Mouse (Mus musculus) liver, adult 2 months (tissue): ENCODE data around the gene Xk.

ENCODE experiments used
- CTCF ChIP-seq: fragments of 200-500 bp; IDR thresholded peaks from 2 replicates; pipeline ENCODE4 v1.5.1; 2011; ENCODE audit warnings: low read depth, low read length, control low read depth
- POLR2A ChIP-seq: fragments of 200-500 bp; IDR thresholded peaks from 2 replicates; pipeline ENCODE4 v1.6.1; 2011; ENCODE audit warnings: low read length, control low read depth; ENCODE audit not compliant: insufficient read depth; ENCODE audit errors: extremely low read depth

DNA sequence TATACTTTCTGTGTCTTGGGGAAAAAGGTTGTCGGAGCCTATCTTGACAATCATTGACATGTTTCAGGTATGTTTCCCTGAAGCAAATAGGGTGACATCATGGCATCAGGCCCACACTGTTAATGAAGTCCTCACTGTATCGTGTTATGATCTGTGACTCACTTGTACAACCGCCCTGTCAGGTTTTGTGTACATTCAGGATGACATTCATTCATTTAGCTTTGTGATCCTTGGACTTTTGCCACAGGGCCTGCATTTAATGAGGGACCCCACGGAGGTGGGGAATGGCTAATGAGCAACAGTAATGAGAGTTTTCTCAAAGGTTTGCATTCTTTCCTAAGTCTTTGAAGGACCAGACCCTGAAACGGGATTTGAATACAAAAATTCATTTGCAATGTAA, 23.6 kb upstream of the Xk start:
- no peak for TF ChIP-seq CTCF
- TF ChIP-seq POLR2A = no peak
